Mouse (Mus musculus) lung, postnatal 36 days (tissue): ENCODE measurements around the gene Gm49387.
A peak's percentile ranks its signal among the peaks of the same experiment; 100 is the strongest.
"Not testable (repeated sequence)": the region's sequence is repeated elsewhere in the genome, so short reads cannot be mapped to it uniquely, and the experiment has no call there.

ENCODE experiments used
- DNase-seq: peaks from one replicate; pipeline ENCODE4 v3.0.0; 2022; ENCODE audit warnings: mixed read lengths

Gene Gm49387

DNA sequence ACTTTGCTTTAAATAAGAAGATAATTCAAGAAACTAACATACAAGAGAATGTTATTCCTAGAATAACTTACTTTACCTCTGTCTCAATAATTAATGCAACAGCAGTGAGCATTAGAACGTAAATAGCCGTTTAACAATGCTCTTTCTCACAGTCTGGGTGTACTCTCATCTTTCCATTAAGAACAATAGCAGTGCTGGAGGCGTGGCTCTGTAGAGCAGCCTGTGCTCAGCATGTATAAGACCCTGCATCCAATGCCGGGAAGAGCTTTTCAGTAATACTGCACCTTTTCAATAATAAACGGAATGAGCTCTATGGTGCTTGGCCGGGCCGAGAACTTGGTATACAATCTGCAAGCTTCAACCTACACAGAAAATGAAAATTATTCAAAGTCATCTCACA, 10.0 kb downstream of the Gm49387 start:
- DNase-seq = no peak

DNA sequence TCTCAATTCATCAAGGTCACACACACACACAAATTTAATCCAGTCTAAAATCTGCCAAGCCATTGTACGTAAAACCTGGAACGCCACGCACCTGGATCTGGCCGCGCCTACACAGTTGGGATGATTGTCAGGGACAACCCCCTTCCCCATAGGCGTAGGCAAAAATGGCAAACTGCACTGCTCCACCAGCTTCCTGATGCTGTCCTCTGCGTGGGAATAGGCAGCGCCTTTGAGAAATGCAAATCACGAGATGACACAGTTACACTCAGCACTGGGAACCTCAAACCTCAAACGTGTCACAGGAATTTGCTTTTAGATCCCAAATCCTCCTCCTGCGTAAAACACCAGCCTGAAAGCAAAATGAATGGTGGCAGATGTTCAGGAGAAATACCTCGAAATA, 17.9 kb downstream of the Gm49387 start:
- no peak for DNase-seq

DNA sequence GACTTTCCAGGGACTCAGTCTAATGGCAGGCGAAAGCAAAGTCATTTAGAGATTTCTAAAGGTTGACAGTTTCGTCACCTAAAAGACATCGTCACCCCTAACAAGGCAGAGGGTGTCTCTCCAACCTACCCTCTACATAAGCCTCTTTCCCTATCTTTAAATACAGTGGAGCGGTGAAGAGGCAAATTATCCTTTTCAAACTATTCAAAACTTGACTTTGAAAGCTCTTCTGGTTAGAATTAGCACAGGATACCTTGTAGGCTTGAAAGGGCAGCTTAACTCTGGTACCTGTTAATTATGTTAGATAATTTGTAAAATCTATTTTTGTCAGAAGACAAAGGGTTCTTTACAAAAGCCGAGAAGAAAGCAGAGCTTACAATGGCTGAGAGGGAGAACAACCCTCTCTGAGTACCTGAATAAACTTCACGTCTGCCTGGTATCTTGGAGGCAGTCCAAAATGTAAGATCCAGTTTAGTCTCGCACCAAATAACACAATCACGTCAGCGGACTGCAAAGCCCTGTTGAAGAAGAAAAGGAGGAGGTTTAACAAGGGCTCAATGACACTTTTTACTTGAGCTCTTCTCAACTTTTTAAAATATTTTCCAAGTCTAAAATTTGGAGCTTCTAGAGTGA, 20.0 kb downstream of the Gm49387 start:
- no peak for DNase-seq

- no peak for DNase-seq
These were observed 22.7 kb downstream of the Gm49387 start for GRCm38 (mm10) chr14:31617997-31618396.

- no peak for DNase-seq
These were observed 23.5 kb downstream of the Gm49387 start for GRCm38 (mm10) chr14:31617204-31617603.

- DNase-seq = no peak
These were observed 27.0 kb downstream of the Gm49387 start for GRCm38 (mm10) chr14:31613671-31614070.

DNA sequence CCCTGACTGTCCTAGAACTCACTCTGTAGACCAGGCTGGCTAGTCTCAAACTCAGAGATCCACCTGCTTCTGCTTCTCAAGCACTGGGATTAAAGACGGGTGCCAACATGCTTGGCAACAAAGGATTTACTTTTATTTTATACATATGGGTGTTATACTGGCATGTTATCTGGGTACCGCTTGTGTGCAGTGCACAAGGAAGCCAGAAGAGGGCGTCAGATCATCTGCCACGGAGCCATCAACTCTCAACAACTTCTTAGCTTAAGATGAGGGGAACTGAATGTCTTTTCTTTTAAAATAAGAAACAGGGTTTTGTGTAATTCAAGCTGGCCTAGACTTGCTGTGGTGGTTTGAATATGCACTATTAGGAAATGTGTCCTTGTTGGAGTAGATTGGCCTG, 28.7 kb downstream of the Gm49387 start:
- DNase-seq = no peak

- DNase-seq = no peak
These were observed 35.2 kb downstream of the Gm49387 start for GRCm38 (mm10) chr14:31605514-31605913.

GRCm38 (mm10) chr14:31604916-31605315, 35.8 kb downstream of the Gm49387 start:
- DNase-seq = peak; percentile 36

DNA sequence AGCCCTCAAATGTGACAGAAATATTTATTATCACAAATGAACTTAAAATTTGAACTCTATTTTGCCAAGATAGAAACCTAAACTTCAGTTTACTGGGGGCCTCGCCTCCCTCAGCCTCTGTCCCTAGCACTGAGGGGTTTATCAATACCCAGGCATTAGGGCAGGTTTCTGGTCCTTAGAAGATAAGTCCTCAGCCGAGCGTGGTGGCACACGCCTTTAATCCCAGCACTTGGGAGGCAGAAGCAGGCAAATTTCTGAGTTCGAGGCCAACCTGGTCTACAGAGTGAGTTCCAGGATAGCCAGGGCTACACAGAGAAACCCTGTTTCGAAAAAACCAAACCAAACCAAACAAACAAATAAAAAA, 38.1 kb downstream of the Gm49387 start:
- DNase-seq = not testable (repeated sequence)

GRCm38 (mm10) chr14:31601908-31602615, 38.6 kb downstream of the Gm49387 start:
- no peak for DNase-seq

GRCm38 (mm10) chr14:31597446-31597845, 43.2 kb downstream of the Gm49387 start:
- no peak for DNase-seq

DNA sequence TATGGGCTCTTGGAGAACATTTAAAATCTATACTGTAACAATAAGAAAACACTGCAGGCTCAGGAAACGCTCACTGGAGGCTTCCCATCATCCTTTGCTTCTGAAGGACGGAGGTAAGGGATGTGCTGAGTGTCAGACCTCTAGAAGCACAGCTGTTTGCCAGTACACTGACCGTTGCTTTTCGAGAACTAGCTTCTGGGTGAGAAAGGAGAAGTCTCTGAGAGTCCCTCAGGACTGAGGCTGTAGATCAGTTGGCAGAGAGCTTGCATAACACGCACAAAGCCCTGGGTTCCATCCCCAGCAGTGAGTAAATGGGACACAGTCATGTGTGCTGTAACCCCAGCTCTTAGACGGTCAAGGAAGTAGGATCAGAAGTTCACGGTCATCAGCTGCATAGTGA, 44.3 kb downstream of the Gm49387 start:
- DNase-seq = no peak

DNA sequence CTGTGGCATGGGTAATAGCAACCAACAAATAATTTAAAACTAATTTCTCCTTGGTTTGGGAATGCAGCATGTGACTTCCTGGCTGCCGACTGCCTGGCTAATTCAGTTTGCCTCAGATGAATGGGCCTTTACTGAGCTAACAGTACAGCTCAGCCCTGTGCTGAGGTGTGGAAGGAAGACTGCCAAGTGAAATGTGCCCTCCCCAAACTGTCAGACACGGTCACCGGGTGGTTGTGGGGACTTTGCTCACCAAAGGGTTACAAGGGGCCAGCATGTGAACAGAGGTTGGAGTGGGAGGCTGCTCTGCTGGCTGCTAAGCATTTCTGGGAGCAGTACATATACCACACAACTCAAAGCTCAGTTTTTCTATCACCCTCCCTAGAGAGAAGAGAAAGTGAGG, 46.0 kb downstream of the Gm49387 start:
- no peak for DNase-seq

DNA sequence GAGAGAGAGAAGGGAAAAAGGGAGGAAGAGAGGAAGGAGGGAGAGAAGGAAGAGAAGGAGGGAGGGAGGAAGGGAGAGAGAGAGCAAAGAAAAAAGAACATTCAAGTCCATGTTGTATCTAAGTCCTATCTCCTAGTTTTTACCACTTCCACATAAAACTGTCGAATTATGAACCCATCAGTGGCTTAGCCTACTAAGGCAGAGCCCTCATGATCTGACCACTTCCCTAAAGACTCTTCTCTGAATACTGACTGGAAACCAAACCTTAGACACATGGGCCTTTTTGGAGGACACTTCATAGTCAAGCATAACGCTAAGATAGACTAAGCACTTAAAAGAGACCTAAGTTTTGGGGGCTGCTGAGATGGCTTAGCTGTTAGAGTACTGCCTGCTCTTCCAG, 47.6 kb downstream of the Gm49387 start:
- no peak for DNase-seq

DNA sequence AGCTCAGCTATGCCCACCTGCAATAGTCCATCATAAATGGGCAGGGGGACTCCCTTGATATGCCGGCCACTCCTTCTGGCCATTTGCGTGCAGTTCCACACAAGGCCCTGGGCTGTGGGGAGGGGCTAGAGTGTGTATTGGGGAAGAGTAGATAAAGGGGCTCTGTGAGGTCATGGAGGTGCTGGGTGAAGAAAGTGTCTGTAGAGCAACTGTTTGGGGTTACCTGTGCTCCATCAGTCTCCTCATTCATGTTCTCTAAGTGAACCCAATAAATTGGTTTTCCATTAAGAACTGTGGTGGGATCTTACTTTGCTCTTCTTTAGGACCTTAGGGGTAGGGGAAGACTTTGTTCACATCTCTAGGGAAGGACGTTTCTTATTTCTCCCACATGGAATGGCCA, 49.4 kb downstream of the Gm49387 start, which contains the start of gene Colq:
TSS of gene Colq (minus strand) at position 101 of the 400 bp plus-strand sequence.
- DNase-seq = no peak

GRCm38 (mm10) chr14:31586451-31586850, 54.2 kb downstream of the Gm49387 start:
- no peak for DNase-seq

DNA sequence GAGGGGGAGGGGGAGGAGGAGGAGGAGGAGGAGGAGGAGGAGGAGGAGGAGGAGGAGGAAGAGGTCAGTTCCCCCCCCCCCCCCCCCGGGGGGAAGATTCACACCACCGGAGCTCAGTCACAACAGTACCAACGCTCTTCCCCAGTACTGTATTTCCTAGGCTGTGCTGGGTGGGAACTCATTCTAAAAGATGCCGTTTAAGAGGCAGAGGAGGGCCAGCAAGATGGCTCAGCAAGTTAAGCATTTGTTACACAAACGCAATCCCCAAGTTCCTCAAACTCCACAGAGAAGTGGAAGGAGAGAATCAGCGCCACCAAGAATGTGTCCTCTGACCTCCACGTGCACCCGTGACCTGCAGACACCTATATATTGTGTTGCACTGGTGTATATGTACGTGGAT, 57.6 kb downstream of the Gm49387 start:
- DNase-seq = no peak

DNA sequence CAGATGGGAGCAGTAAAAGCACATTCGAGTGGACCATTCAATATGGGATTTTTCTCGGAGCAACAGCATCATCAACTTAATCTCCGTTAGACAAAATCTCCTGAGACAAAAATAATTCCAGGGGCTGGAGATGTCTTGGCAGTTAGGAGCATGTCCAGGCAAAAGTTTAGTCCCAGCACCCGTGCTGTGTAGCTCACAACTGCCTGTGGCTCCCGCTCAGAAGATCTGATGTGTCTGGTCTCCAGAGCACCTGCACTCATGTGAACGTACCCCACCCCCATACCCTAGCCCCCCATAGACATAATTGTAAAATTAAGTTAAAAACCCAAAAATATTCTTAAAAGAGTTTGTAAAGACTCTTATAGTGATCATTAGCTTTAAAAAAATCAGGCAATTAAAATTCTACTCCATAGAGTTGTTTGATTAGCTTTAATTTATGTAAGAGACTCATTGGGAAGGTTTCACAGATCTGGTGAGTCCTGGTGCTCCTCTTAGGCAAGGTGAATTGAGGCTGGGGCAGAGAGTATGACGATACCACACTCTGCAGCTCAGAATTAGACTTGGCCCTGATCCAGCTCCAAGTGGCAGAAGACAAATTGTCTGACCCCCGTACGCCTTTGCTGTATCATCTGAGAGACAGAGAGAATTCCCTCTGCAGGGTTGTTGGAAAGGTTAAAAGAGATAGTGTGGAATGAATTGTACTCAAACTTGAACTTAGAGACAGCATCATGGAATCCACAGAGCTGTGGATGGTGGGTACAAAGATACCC, 62.5 kb downstream of the Gm49387 start:
- DNase-seq = no peak

- no peak for DNase-seq
These were observed 63.6 kb downstream of the Gm49387 start for GRCm38 (mm10) chr14:31576846-31577697.

- no peak for DNase-seq
These were observed 64.8 kb downstream of the Gm49387 start for GRCm38 (mm10) chr14:31575866-31576265.

GRCm38 (mm10) chr14:31574903-31575665, 65.6 kb downstream of the Gm49387 start:
- DNase-seq = no peak
